In the genomic region with DNA sequence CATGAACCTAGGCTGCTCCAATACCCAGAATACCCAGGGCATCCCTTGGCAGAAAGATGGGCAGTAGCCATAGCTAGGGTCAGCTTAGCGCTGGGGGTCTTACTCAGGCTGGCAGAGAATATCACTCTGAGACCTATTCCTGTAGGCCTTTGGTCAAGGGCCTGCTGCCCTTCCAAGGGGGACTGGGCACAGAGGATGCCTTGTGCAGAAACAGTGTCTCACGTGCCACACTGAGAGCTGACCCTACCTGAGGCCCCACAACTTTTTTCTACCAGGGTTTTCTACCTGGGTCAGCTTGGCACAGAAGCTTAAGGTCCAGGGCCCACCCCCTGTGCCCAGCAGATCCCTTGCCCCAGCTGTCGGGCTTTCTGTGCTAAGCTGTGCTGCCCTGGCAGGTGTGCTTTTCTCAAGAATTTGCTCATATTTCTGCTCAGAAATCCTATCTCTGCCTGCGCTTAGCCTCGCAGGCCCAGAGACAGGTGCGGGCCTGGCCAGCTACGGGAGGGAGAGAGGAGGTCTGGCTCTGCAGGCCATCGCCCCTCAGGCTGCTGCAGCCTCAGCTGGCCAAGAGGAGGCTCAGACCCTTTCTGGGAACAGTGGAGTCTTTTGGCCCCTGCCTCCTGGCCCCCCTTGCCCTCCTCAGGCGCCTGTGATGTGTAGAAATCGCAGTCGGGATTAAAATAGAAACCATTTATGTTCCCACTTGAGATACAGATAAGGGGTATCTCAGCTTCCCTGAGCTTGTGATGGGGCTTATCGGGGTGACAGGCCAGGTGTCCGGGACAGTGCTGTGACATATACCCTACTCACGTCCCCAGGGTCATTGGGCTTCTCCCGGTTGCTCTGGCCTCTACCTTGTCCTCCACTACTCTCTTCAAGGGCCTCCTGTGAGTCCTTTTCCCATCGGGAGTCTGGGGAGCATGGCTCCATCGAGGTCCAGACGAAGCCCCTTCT, we compare ENCODE assay signal across 21 mouse cellular contexts. TPM values are rescaled to one million over a fixed set of nuclear protein-coding genes. Genes with fewer than 3 reads are reported as not detected.
A peak's percentile ranks its signal among the peaks of the same experiment; 100 is the strongest.
DNase-seq lines count a peak whose midpoint lies in the region; ATAC-seq and TF ChIP-seq lines count a peak whose summit lies in the region.
"Had no signal": no experiment of that assay in that cellular context is flagged by ENCODE, and none has a peak within 500 bp of the region (broad histone marks: within the 10 kb centered on the region; RNA-seq: fewer than 3 reads in every experiment).

No protein-coding gene starts in this region.

- H3K9me3 ChIP-seq in midbrain, embryonic 16.5 days (replicated peaks; ENCODE audit: control insufficient read depth, low read length, poor library complexity, severe bottlenecking) = no peaks in the 10 kb centered on the region
- no peaks in the 10 kb centered on the region for H3K9me3 ChIP-seq in midbrain, embryonic 15.5 days
- no peaks in the 10 kb centered on the region for H3K9me3 ChIP-seq in heart, embryonic 13.5 days
- H3K9me3 ChIP-seq: kidney, embryonic 15.5 days; liver, embryonic 13.5 days; midbrain, embryonic 13.5 days had no signal

- no peak overlapping the region for H3ac ChIP-seq in myocyte (ENCODE audit: control insufficient read depth, insufficient read length)

- no peak overlapping the region for H3K4me3 ChIP-seq in midbrain, embryonic 16.5 days (ENCODE audit: low read depth, low read length)
- no peak overlapping the region for H3K4me3 ChIP-seq in midbrain, embryonic 15.5 days
- no peak overlapping the region for H3K4me3 ChIP-seq in heart, embryonic 13.5 days
- no peak overlapping the region for H3K4me3 ChIP-seq in myocyte
- H3K4me3 ChIP-seq: erythroblast, embryonic 14.5 days; kidney, embryonic 15.5 days; liver, embryonic 13.5 days; midbrain, embryonic 13.5 days had no signal

- H3K4me2 ChIP-seq in midbrain, embryonic 16.5 days (ENCODE audit: low read length) = no peak overlapping the region
- H3K4me2 ChIP-seq in midbrain, embryonic 15.5 days = no peak overlapping the region
- H3K4me2 ChIP-seq in heart, embryonic 13.5 days = peak overlapping the region; percentile 93
- no peak overlapping the region for H3K4me2 ChIP-seq in myocyte (ENCODE audit: low read depth)
- H3K4me2 ChIP-seq: hindbrain, embryonic 14.5 days; kidney, embryonic 15.5 days; liver, embryonic 13.5 days; midbrain, embryonic 13.5 days had no signal

- DNase-seq in heart, adult 11 months = peak; percentile 98
- DNase-seq in heart, postnatal 25 days (ENCODE audit: low spot score) = no peak
- no peak for DNase-seq in spleen, adult 18-20 months
- DNase-seq in thymus, postnatal 10 days (ENCODE audit: low spot score in 2 of 2) = no peak
- DNase-seq: adrenal gland, postnatal 10 days; B cell, adult 2 months; cerebellum, adult 11 months; cerebellum, postnatal 14 days; gastrocnemius, postnatal 10 days; liver, embryonic 13.5 days; lung, postnatal 36 days; right cerebral cortex, adult 18-20 months had no signal

- peaks cover 26% of the 10 kb centered on the region for H3K4me1 ChIP-seq in midbrain, embryonic 16.5 days (ENCODE audit: control insufficient read depth, insufficient read depth, low read length)
- peaks cover 32% of the 10 kb centered on the region for H3K4me1 ChIP-seq in midbrain, embryonic 15.5 days
- peaks cover 82% of the 10 kb centered on the region for H3K4me1 ChIP-seq in heart, embryonic 13.5 days

- H3K27ac ChIP-seq in midbrain, embryonic 16.5 days (ENCODE audit: low read length) = 0 out of 2 replicates have a peak overlapping the region, but pooled peaks have one; percentile 1
- no peak overlapping the region for H3K27ac ChIP-seq in midbrain, embryonic 15.5 days
- H3K27ac ChIP-seq in heart, embryonic 13.5 days (replicated peaks) = peak overlapping the region; percentile 99
- H3K27ac ChIP-seq: hindbrain, embryonic 14.5 days; kidney, embryonic 15.5 days; liver, embryonic 13.5 days had no signal

- H3K36me3 ChIP-seq in midbrain, embryonic 16.5 days (ENCODE audit: control insufficient read depth, insufficient read depth, low read length) = peaks cover 37% of the 10 kb centered on the region
- peaks cover 37% of the 10 kb centered on the region; the same call in 1 of the 2 replicates for H3K36me3 ChIP-seq in midbrain, embryonic 15.5 days (replicated peaks)
- peaks cover 56% of the 10 kb centered on the region for H3K36me3 ChIP-seq in heart, embryonic 13.5 days
- peaks cover 8% of the 10 kb centered on the region for H3K36me3 ChIP-seq in myocyte (ENCODE audit: control insufficient read depth, insufficient read depth)

- peaks cover 21% of the 10 kb centered on the region for H3K79me2 ChIP-seq in myocyte (ENCODE audit: control insufficient read depth, insufficient read depth)

- no peak for TF ChIP-seq POLR2A in myocyte (IDR thresholded peaks at IDR 0.05; ENCODE audit: insufficient read length, low read depth)

- no peak for ATAC-seq in midbrain, embryonic 16.5 days
- no peak for ATAC-seq in midbrain, embryonic 15.5 days (replicated peaks)
- no peak for ATAC-seq in heart, embryonic 13.5 days (ENCODE audit: extremely low read depth, insufficient number of reproducible peaks, low FRiP score, low TSS enrichment)
- ATAC-seq: intestine, embryonic 16.5 days; midbrain, embryonic 13.5 days had no signal

- no peak overlapping the region for H3K9ac ChIP-seq in midbrain, embryonic 16.5 days (ENCODE audit: low read depth, low read length)
- H3K9ac ChIP-seq in midbrain, embryonic 15.5 days = no peak overlapping the region
- peak overlapping the region; percentile 58 for H3K9ac ChIP-seq in heart, embryonic 13.5 days
- H3K9ac ChIP-seq: hindbrain, embryonic 14.5 days; kidney, embryonic 15.5 days; liver, embryonic 13.5 days; midbrain, embryonic 13.5 days had no signal

- H3K27me3 ChIP-seq in midbrain, embryonic 16.5 days (ENCODE audit: control insufficient read depth, insufficient read depth, low read depth, low read length) = no peaks in the 10 kb centered on the region
- no peaks in the 10 kb centered on the region for H3K27me3 ChIP-seq in midbrain, embryonic 15.5 days (replicated peaks)
- no peaks in the 10 kb centered on the region for H3K27me3 ChIP-seq in heart, embryonic 13.5 days (replicated peaks)
- no peaks in the 10 kb centered on the region for H3K27me3 ChIP-seq in myocyte (ENCODE audit: control insufficient read depth, insufficient read depth, insufficient read length)
- H3K27me3 ChIP-seq: kidney, embryonic 15.5 days; midbrain, embryonic 13.5 days had no signal

- WGBS in midbrain, embryonic 16.5 days = 92% methylated on average over 18 of the region's 18 CpGs
- 86% methylated on average over 18 of the region's 18 CpGs for WGBS in midbrain, embryonic 15.5 days
- WGBS in heart, embryonic 13.5 days = 37% methylated on average over 18 of the region's 18 CpGs

- intact Hi-C loops in heart, postnatal 25 days (cut with DNase I) = loop anchor here (2.0 kb wide), 1 partner anchor 17 kb away; no protein-coding TSS in a partner anchor

TF ChIP-seq in myocyte, 11 proteins besides CTCF, POLR2A, EP300 and RAD21:
- TF ChIP-seq MYOG (IDR thresholded peaks at IDR 0.05; ENCODE audit: control insufficient read depth in 1 of 3, insufficient read depth in 1 of 3, insufficient read length in 2 of 3, low read depth in 2 of 3) = peak in 2 of 3 experiments; percentile 53 to 86
- no peak for TF ChIP-seq USF1 (IDR thresholded peaks at IDR 0.05; ENCODE audit: low read depth)
- peak in 2 of 3 experiments; percentile 31 to 62 for TF ChIP-seq MYOD1 (IDR thresholded peaks at IDR 0.05; ENCODE audit: control insufficient read depth in 1 of 3, insufficient read length in 2 of 3, low read depth in 2 of 3)
- TF ChIP-seq SRF (IDR thresholded peaks at IDR 0.05; ENCODE audit: control insufficient read depth, insufficient read length, low read depth) = no peak
- no peak for TF ChIP-seq E2F4 (IDR thresholded peaks at IDR 0.05; ENCODE audit: insufficient read depth)

RNA-seq across cellular contexts. Expression of gene Crip2, which starts 2.5 kb away (rescaled TPM):
- 1,000 to 10,000 TPM; 1,410 to 1,505 TPM for total RNA-seq in heart, postnatal 25 days (2021)
- 369 and 395 TPM in 2 replicates for polyA plus RNA-seq in midbrain, embryonic 16.5 days (2015; fragmentation: Nextera tagmentation; extraction: Ambion mirVana)
- 370 and 393 TPM in 2 replicates for polyA plus RNA-seq in midbrain, embryonic 15.5 days (2015; fragmentation: Nextera tagmentation; extraction: Ambion mirVana)
- 1,302 and 1,499 TPM in 2 replicates for polyA plus RNA-seq in heart, embryonic 13.5 days (2015; fragmentation: Nextera tagmentation; extraction: Ambion mirVana)
- 1,146 TPM for polyA plus RNA-seq in myocyte (2012; fragmentation: generic; extraction: Trizol)

RNA-seq across cellular contexts. Expression of gene Crip1, which starts 8.6 kb away (rescaled TPM):
- total RNA-seq in heart, postnatal 25 days (2021) = 100 to 1,000 TPM; 178 to 211 TPM
- 16.8 and 23.3 TPM in 2 replicates for polyA plus RNA-seq in midbrain, embryonic 16.5 days (2015; fragmentation: Nextera tagmentation; extraction: Ambion mirVana)
- 23.7 and 27.3 TPM in 2 replicates for polyA plus RNA-seq in midbrain, embryonic 15.5 days (2015; fragmentation: Nextera tagmentation; extraction: Ambion mirVana)
- polyA plus RNA-seq in heart, embryonic 13.5 days (2015; fragmentation: Nextera tagmentation; extraction: Ambion mirVana) = 408 and 464 TPM in 2 replicates
- 1,677 TPM for polyA plus RNA-seq in myocyte (2012; fragmentation: generic; extraction: Trizol)

RNA-seq across cellular contexts. Expression of gene Tedc1, which starts 18.7 kb away (rescaled TPM):
- under 1 TPM; 0.61 to 0.83 TPM for total RNA-seq in heart, postnatal 25 days (2021)
- polyA plus RNA-seq in midbrain, embryonic 16.5 days (2015; fragmentation: Nextera tagmentation; extraction: Ambion mirVana) = 11.0 and 11.4 TPM in 2 replicates
- polyA plus RNA-seq in midbrain, embryonic 15.5 days (2015; fragmentation: Nextera tagmentation; extraction: Ambion mirVana) = 12.7 and 16.3 TPM in 2 replicates
- 20.6 and 21.8 TPM in 2 replicates for polyA plus RNA-seq in heart, embryonic 13.5 days (2015; fragmentation: Nextera tagmentation; extraction: Ambion mirVana)
- 6.6 TPM for polyA plus RNA-seq in myocyte (2012; fragmentation: generic; extraction: Trizol)

RNA-seq across cellular contexts. Expression of gene Mta1, which starts 39.5 kb away (rescaled TPM):
- 10 to 100 TPM; 48.4 to 49.3 TPM for total RNA-seq in heart, postnatal 25 days (2021)
- polyA plus RNA-seq in midbrain, embryonic 16.5 days (2015; fragmentation: Nextera tagmentation; extraction: Ambion mirVana) = 14.4 and 15.9 TPM in 2 replicates
- polyA plus RNA-seq in midbrain, embryonic 15.5 days (2015; fragmentation: Nextera tagmentation; extraction: Ambion mirVana) = 17.2 and 18.1 TPM in 2 replicates
- 11.2 and 11.9 TPM in 2 replicates for polyA plus RNA-seq in heart, embryonic 13.5 days (2015; fragmentation: Nextera tagmentation; extraction: Ambion mirVana)
- 101 TPM for polyA plus RNA-seq in myocyte (2012; fragmentation: generic; extraction: Trizol)

RNA-seq across cellular contexts. Expression of gene Tmem121, which starts 48.2 kb away (rescaled TPM):
- total RNA-seq in heart, postnatal 25 days (2021) = under 1 TPM in 1 of 2 experiments, not detected in 1; 0.17 TPM
- polyA plus RNA-seq in midbrain, embryonic 16.5 days (2015; fragmentation: Nextera tagmentation; extraction: Ambion mirVana) = 47.2 and 50.3 TPM in 2 replicates
- 44.9 and 50.6 TPM in 2 replicates for polyA plus RNA-seq in midbrain, embryonic 15.5 days (2015; fragmentation: Nextera tagmentation; extraction: Ambion mirVana)
- polyA plus RNA-seq in heart, embryonic 13.5 days (2015; fragmentation: Nextera tagmentation; extraction: Ambion mirVana) = 2.8 and 3.1 TPM in 2 replicates
- 4.1 TPM for polyA plus RNA-seq in myocyte (2012; fragmentation: generic; extraction: Trizol)
- polyA plus RNA-seq: erythroblast, embryonic 14.5 days had no signal

Comparison
In these comparisons a context has a peak if more than half of its experiments do, and no peak if none do; other contexts are left out.
1. RNA of gene Crip1, which starts 8.6 kb away (polyA plus RNA-seq): 1,677 TPM in myocyte (single experiment) and 408 to 464 TPM in heart, embryonic 13.5 days; 23.7 to 27.3 TPM in midbrain, embryonic 15.5 days and 16.8 to 23.3 TPM in midbrain, embryonic 16.5 days; every median in the first group is over 10 times any median in the second.